Mouse (Mus musculus): Measurements from ENCODE around the gene Olfr898.

DNA sequence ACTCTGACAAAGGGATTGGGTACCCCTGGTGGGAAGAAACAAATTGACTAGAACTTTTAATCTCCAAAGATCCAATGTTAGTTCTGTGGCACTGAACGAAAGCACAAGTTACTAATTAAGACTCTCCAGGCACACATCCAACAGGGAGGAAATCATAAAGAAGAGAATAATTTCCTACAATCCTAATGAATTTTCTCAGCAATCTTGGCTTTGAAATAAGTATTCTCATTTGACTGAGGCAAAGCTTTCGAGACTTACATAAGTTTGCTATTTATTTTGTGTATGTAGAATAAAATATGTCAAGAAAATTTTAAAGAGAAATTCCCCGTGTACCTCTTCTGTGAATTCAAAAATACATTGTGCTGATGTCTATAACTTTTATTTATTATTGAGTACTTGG, 19.5 kb upstream of the Olfr898 start, which contains the start of gene Olfr25:
- no peak for TF ChIP-seq EP300 (IDR thresholded peaks at IDR 0.05)
- TF ChIP-seq CTCF (IDR thresholded peaks at IDR 0.05) = no peak
